Mouse (Mus musculus) kidney, adult 2 months (tissue): ENCODE results near the gene Itm2a.

Experiments used
- CTCF ChIP-seq: fragments of 200-500 bp; conservative IDR thresholded peaks from 2 replicates; pipeline ENCODE4 v1.5.1; 2011; ENCODE audit warnings: low read depth, mild to moderate bottlenecking, control low read depth, low read length, moderate library complexity, mixed read lengths; ENCODE audit not compliant: insufficient read depth, insufficient read length
- POLR2A ChIP-seq: fragments of 200-500 bp; IDR thresholded peaks from one replicate; pipeline ENCODE4 v1.6.1; 2011; ENCODE audit warnings: low read depth, low read length, control low read depth

DNA sequence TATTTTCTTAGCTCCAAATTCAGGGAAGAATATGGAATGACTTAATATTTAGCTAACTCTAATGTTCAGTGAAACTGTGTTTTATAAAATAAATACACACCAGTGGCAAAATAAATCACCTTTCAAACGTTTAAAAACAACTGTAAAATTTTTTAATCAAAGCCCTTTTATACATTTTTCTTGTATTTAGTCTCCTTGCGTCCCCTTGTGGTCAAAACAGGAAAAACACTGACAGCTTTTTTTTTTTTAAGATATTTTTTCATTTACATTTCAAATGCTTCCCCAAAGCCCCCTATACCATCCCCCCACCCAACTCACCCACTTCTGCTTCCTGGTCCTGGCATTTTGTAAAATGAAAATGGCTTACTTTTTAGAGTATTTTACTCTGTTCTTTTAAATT, 32.7 kb upstream of the Itm2a start:
- TF ChIP-seq CTCF (no peak), POLR2A (no peak)
